Mouse (Mus musculus): Measurements from ENCODE around the gene Serpinb9e. TPM values are rescaled to one million over a fixed set of nuclear protein-coding genes. Genes with fewer than 3 reads are reported as not detected.
"Not testable (repeated sequence)": the region's sequence is repeated elsewhere in the genome, so short reads cannot be mapped to it uniquely, and the experiment has no call there.

Gene Serpinb9e
- not detected in 2 replicates for polyA plus RNA-seq (2014; fragmentation: Nextera tagmentation; extraction: Ambion mirVana)

DNA sequence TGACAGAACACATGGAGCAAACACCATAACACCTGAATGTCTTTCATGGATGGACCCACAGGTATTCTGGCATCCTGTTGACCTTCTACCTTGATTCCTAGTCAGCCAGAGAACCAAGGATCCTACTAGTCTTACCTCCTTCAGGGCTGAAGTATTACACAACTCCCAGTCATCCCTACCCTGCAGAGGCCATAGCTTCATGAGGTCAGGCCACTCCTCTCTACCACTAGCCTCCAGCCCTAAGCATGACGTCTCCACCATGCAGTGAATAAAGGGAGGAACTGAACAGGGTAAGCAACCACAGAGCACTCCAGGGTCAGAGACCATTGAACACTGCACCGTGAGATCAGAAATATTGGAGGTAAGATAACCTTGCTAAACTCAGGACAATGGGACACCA is at the start of gene Serpinb9e:
Gene Serpinb9e, plus strand, starts transcription at position 301 of the 400 bp plus-strand sequence.
- H3K36me3 ChIP-seq (ENCODE audit: control insufficient read depth, insufficient read depth, low read length); H3K9me3 ChIP-seq (ENCODE audit: control insufficient read depth, low read length); H3K27me3 ChIP-seq (ENCODE audit: control insufficient read depth, insufficient read depth, low read length); H3K4me1 ChIP-seq (ENCODE audit: control insufficient read depth, insufficient read depth, low read length); ATAC-seq (ENCODE audit: low FRiP score, low TSS enrichment); H3K27ac ChIP-seq (ENCODE audit: low read depth, low read length); H3K4me3 ChIP-seq (ENCODE audit: low read length); H3K9ac ChIP-seq (ENCODE audit: low read depth, low read length); H3K4me2 ChIP-seq (replicated peaks; ENCODE audit: low read depth, low read length): not testable (repeated sequence)
- WGBS: 94% methylated on average over 2 of the region's 2 CpGs

DNA sequence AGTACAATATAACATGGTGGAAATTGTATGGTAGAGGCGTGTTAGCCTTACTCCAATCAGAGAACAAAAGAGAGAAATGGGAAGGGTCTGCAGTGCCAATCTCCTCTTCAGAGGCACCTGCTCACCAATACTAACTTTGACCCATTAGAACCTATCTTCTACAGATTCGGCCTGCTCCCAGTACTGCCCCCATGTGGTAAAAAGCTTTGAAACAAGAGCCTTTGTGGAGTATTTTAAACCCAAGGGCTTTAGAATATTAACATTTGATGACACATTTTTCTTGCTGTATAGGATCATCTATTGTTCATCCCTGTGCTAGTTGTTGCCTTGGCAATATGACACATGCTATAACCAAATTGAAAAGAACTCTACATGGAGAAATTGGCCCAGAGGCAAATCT is 49.7 kb upstream of the Serpinb9e start:
- H3K4me3 ChIP-seq (ENCODE audit: low read length): no peak overlapping the region
- no peaks in the 10 kb centered on the region for H3K9me3 ChIP-seq (ENCODE audit: control insufficient read depth, low read length)
- no peaks in the 10 kb centered on the region for H3K36me3 ChIP-seq (ENCODE audit: control insufficient read depth, insufficient read depth, low read length)
- no peak for ATAC-seq (ENCODE audit: low FRiP score, low TSS enrichment)
- H3K27me3 ChIP-seq (ENCODE audit: control insufficient read depth, insufficient read depth, low read length): no peaks in the 10 kb centered on the region
- H3K4me2 ChIP-seq (replicated peaks; ENCODE audit: low read depth, low read length): no peak overlapping the region
- no peak overlapping the region for H3K27ac ChIP-seq (ENCODE audit: low read depth, low read length)
- H3K9ac ChIP-seq (ENCODE audit: low read depth, low read length): no peak overlapping the region
- no peaks in the 10 kb centered on the region for H3K4me1 ChIP-seq (ENCODE audit: control insufficient read depth, insufficient read depth, low read length)
- 76% methylated on average over 2 of the region's 2 CpGs for WGBS

DNA sequence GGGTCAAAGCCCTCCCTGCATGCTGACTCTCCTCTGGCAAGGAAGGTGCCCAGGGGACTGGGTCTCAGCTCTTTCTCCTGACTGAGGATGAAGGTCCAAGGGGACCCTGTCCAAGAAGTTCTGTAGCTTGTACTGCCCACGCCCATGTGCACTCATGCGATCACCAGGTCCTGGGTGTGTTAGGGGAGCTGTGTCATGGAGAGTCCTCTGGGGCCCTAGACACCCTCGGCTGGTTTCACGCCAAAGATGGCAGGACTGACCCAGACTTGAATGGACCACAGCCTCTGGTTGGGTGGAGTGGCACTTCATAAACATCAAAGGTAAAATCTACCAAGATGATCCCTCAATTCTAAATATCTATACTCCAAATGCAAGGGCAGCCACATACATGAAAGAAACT is 59.2 kb downstream of the Serpinb9e start:
- H3K4me3 ChIP-seq (ENCODE audit: low read length); H3K9ac ChIP-seq (ENCODE audit: low read depth, low read length): not testable (repeated sequence)
- 92% methylated on average over 4 of the region's 4 CpGs for WGBS

More for the DNA sequence above, 59.2 kb downstream of the Serpinb9e start:
- not testable (repeated sequence) for H3K27ac ChIP-seq (ENCODE audit: low read depth, low read length); H3K36me3 ChIP-seq (ENCODE audit: control insufficient read depth, insufficient read depth, low read length); H3K27me3 ChIP-seq (ENCODE audit: control insufficient read depth, insufficient read depth, low read length); ATAC-seq (ENCODE audit: low FRiP score, low TSS enrichment); H3K9me3 ChIP-seq (ENCODE audit: control insufficient read depth, low read length); H3K4me2 ChIP-seq (replicated peaks; ENCODE audit: low read depth, low read length); H3K4me1 ChIP-seq (ENCODE audit: control insufficient read depth, insufficient read depth, low read length)

Other genes with a start within 250 kb of the Serpinb9e start
- gene Serpinb9, start 246.4 kb upstream of the Serpinb9e start, polyA plus RNA-seq (2014; fragmentation: Nextera tagmentation; extraction: Ambion mirVana): 6.9 and 7.9 TPM in 2 replicates
- gene Serpinb9b, start 222.2 kb upstream of the Serpinb9e start, polyA plus RNA-seq (2014; fragmentation: Nextera tagmentation; extraction: Ambion mirVana): not detected in 2 replicates
- gene Serpinb1b, start 171.0 kb upstream of the Serpinb9e start, polyA plus RNA-seq (2014; fragmentation: Nextera tagmentation; extraction: Ambion mirVana): not detected in 2 replicates
- gene Serpinb9c, start 89.9 kb upstream of the Serpinb9e start, polyA plus RNA-seq (2014; fragmentation: Nextera tagmentation; extraction: Ambion mirVana): not detected in 2 replicates
- not detected in 2 replicates for gene Serpinb9d, start 56.7 kb upstream of the Serpinb9e start, polyA plus RNA-seq (2014; fragmentation: Nextera tagmentation; extraction: Ambion mirVana)
- gene Serpinb9f, start 74.5 kb downstream of the Serpinb9e start, polyA plus RNA-seq (2014; fragmentation: Nextera tagmentation; extraction: Ambion mirVana): not detected in 2 replicates
- not detected in 2 replicates for gene Gm11397, start 146.1 kb downstream of the Serpinb9e start, polyA plus RNA-seq (2014; fragmentation: Nextera tagmentation; extraction: Ambion mirVana)
- not detected in 2 replicates for gene Serpinb9g, start 235.2 kb downstream of the Serpinb9e start, polyA plus RNA-seq (2014; fragmentation: Nextera tagmentation; extraction: Ambion mirVana)

All from kidney, embryonic 14.5 days (tissue).